Mouse (Mus musculus) midbrain, postnatal 0 days (tissue): ENCODE measurements around the gene Serpine3. TPM values are rescaled to one million over a fixed set of nuclear protein-coding genes. Genes with fewer than 3 reads are reported as not detected.
"Not testable (repeated sequence)": the region's sequence is repeated elsewhere in the genome, so short reads cannot be mapped to it uniquely, and the experiment has no call there.

Experiments
- ATAC-seq: fragments of 200-750 bp; cut with Nextera tagmentation; 2 replicates; pipeline ENCODE4 v1.8.0; 2017; ENCODE audit warnings: moderate number of reproducible peaks, mild to moderate bottlenecking, moderate TSS enrichment, moderate library complexity; ENCODE audit not compliant: low FRiP score
- DNase-seq: peaks from one replicate; pipeline ENCODE4 v3.0.0-alpha.2; 2015; ENCODE audit warnings: low spot score
- H3K27ac ChIP-seq: fragments of 300-500 bp; sonication (generic); 2 replicates; pipeline ENCODE4 v1.5.1; 2014; ENCODE audit warnings: low read depth, mild to moderate bottlenecking, low read length, mixed read lengths
- H3K27me3 ChIP-seq: fragments of 300-500 bp; sonication (generic); 2 replicates; pipeline ENCODE4 v1.6.1; 2014; ENCODE audit warnings: low read length, control low read depth, mixed read lengths; ENCODE audit not compliant: insufficient read depth
- H3K36me3 ChIP-seq: fragments of 300-500 bp; sonication (generic); 2 replicates; pipeline ENCODE4 v1.6.1; 2014; ENCODE audit warnings: low read length, control low read depth, mixed read lengths; ENCODE audit not compliant: insufficient read depth
- H3K4me1 ChIP-seq: fragments of 300-500 bp; sonication (generic); 2 replicates; pipeline ENCODE4 v1.6.1; 2014; ENCODE audit warnings: mild to moderate bottlenecking, control low read depth, antibody characterized with exemption, low read length, mixed read lengths; ENCODE audit not compliant: insufficient read depth
- H3K4me2 ChIP-seq: fragments of 300-500 bp; sonication (generic); 2 replicates; pipeline ENCODE4 v1.6.1; 2014; ENCODE audit warnings: low read depth, mild to moderate bottlenecking, low read length, mixed read lengths; ENCODE audit not compliant: poor library complexity, severe bottlenecking
- H3K4me3 ChIP-seq: fragments of 300-500 bp; sonication (generic); 2 replicates; pipeline ENCODE4 v1.5.1; 2014; ENCODE audit warnings: low read depth, mild to moderate bottlenecking, low read length, moderate library complexity
- H3K9ac ChIP-seq: fragments of 300-500 bp; sonication (generic); replicated peaks from 2 replicates; pipeline ENCODE4 v1.6.1; 2014; ENCODE audit warnings: mild to moderate bottlenecking, low read length, moderate library complexity, mixed read lengths; ENCODE audit not compliant: poor library complexity, severe bottlenecking
- H3K9me3 ChIP-seq: fragments of 300-500 bp; sonication (generic); 2 replicates; pipeline ENCODE4 v1.6.1; 2016; ENCODE audit warnings: low read length, control low read depth
- CTCF ChIP-seq: IDR thresholded peaks from 2 replicates; pipeline ENCODE4 v1.5.1; 2016; ENCODE audit warnings: antibody characterized with exemption, mild to moderate bottlenecking
- WGBS: fragments of 180-500 bp; shearing (Covaris S2); extraction: QIAGEN DNeasy Blood & Tissue Kit; methylation state at CpG from one replicate; pipeline ENCODE4 v1.1.7; 2014; 5-methylcytosine and 5-hydroxymethylcytosine counted together
- polyA plus RNA-seq: library from polyadenylated mRNA; unstranded; fragments of >200 nt; fragmentation: Nextera tagmentation; extraction: Ambion mirVana; gene quantifications from 2 replicates; pipeline ENCODE4 v1.2.1, GENCODE M21; 2015
- total RNA-seq: library from RNA; depleted of rRNA; stranded (reverse); fragments of >200 nt; gene quantifications from 2 replicates; pipeline ENCODE4 v1.2.3, GENCODE M21; 2014

Serpine3 gene
- total and polyA plus RNA-seq, 2 experiments from 2014 or later: 0.88 TPM; not detected in 1

DNA sequence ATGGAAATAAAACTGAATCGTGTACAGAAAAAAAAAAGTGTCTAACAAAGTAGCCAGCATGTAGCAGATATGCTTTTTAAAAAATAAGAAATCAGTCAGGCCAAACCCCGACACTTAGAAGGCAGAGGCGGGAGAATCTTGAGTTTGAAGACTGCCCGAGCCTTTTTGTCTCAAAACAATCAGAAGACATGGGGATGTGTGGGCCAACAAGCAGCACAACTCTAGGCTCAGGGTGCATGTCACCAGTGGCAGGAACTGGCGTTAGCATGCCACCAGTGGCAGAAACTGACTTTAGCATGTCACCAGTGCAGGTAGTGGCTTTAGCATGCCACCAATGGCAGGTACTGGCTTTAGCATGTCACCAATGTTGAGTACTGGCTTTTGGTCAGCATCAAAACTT is 23.9 kb upstream of the Serpine3 start:
- ATAC-seq (no peak), DNase-seq (no peak)
- Histone ChIP-seq H3K4me2 (no peak overlapping the region), H3K4me1 (peaks cover 6% of the 10 kb centered on the region), H3K27me3 (no peaks in the 10 kb centered on the region), H3K9me3 (no peaks in the 10 kb centered on the region), H3K27ac (no peak overlapping the region), H3K9ac (no peak overlapping the region), H3K36me3 (no peaks in the 10 kb centered on the region), H3K4me3 (no peak overlapping the region)
- 80% methylated on average over 5 of the region's 5 CpGs for WGBS
- no peak for TF ChIP-seq CTCF

DNA sequence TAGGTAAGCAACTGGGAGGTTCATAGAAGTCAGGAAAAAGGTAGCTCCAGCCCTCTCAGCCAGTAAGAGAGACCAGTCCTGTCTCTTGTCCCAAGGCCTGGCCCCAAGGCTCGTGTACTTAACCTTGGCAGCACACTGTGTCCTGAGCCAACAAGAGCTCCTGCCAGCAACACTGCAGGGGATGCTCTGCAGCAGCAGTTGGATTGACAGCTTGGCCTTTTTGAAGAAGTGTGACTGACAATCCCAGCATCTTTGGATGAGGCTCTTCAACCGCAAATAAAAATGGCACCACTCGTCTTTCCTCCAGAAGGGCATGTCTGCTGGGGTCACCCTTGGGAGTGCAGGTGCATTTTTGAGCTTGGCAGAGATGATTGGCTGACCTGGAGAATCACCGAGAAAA is 23.1 kb upstream of the Serpine3 start:
- Histone ChIP-seq H3K9me3 (no peaks in the 10 kb centered on the region), H3K4me1 (peaks cover 6% of the 10 kb centered on the region), H3K4me3 (no peak overlapping the region), H3K9ac (no peak overlapping the region), H3K27ac (no peak overlapping the region), H3K4me2 (no peak overlapping the region), H3K27me3 (no peaks in the 10 kb centered on the region), H3K36me3 (no peaks in the 10 kb centered on the region)
- TF ChIP-seq CTCF: no peak
- 40% methylated on average over 4 of the region's 4 CpGs for WGBS
- DNase-seq: no peak
- no peak for ATAC-seq

DNA sequence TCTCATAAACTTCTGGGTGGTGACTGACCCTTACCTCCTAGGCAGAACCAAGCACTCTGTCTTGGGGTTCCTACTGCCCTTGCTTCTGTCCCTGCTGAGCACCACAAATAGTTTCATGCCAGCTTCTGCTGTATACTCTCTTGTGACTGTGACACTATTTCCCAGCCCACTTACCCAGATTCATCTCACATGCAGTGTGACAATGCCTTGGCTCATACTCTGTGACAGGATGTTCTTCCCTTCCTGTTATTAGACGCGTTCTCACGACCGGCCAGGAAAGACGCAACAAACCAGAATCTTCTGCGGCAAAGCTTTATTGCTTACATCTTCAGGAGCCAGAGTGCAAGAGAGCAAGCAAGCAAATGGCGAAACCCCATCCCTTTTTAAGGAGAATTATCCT is 21.1 kb upstream of the Serpine3 start:
- H3K27ac ChIP-seq, H3K9me3 ChIP-seq, H3K4me3 ChIP-seq, DNase-seq, H3K4me1 ChIP-seq, ATAC-seq, H3K4me2 ChIP-seq, H3K36me3 ChIP-seq, H3K9ac ChIP-seq, H3K27me3 ChIP-seq: not testable (repeated sequence)
- 87% methylated on average over 6 of the region's 7 CpGs for WGBS

DNA sequence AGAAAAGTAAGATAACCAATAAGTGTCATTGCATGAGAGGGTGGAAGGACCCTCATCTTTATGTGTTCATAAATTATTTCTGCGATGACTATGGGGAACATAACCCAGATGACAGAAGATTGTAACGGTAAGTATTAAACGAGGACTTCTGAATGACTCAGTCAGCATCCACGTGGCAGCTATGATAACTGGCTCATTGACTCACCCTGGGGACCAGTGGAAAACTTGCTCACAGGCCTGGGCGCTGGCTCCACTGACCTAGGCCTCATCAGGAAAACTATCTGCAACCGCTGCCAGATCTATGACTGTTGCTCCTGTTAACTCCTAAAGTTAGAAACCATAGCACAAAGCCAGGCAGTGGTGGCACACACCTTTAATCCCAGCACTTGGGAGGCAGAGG is 15.1 kb upstream of the Serpine3 start:
- 87% methylated on average over 6 of the region's 6 CpGs for WGBS
- no peaks in the 10 kb centered on the region for H3K4me1 ChIP-seq
- no peak for ATAC-seq

DNA sequence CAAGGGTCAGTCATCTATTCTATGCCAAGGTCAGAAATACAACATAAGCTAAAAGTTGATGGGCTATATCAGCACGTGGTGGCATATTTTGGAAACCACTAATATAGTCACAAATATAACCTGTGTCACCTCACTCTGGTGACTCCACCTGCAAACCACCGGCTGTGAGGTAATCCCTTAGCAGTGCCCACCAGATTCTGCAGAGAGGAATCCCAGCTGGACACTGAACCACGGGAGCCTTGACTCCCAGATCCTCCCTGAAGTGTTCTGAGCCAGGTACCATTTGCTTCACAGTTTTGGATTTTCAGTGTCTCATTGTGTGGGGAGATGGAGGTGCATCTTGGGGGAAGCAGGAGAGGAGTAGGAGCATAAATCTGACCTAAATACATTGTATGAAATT is 13.1 kb upstream of the Serpine3 start:
- DNase-seq (no peak), ATAC-seq (no peak)
- H3K4me2 ChIP-seq: no peak overlapping the region
- no peaks in the 10 kb centered on the region for H3K27me3 ChIP-seq
- 64% methylated on average over 3 of the region's 3 CpGs for WGBS
- no peak overlapping the region for H3K4me3 ChIP-seq
- H3K9ac ChIP-seq: no peak overlapping the region
- H3K4me1 ChIP-seq: no peaks in the 10 kb centered on the region
- no peak overlapping the region for H3K27ac ChIP-seq
- no peaks in the 10 kb centered on the region for H3K9me3 ChIP-seq
- no peak for TF ChIP-seq CTCF
- no peaks in the 10 kb centered on the region for H3K36me3 ChIP-seq

More for the DNA sequence above, 15.1 kb upstream of the Serpine3 start:
- Histone ChIP-seq H3K9ac (no peak overlapping the region), H3K9me3 (no peaks in the 10 kb centered on the region), H3K4me3 (no peak overlapping the region), H3K27ac (no peak overlapping the region), H3K27me3 (no peaks in the 10 kb centered on the region), H3K4me2 (no peak overlapping the region), H3K36me3 (no peaks in the 10 kb centered on the region)
- TF ChIP-seq CTCF: no peak
- DNase-seq: no peak

DNA sequence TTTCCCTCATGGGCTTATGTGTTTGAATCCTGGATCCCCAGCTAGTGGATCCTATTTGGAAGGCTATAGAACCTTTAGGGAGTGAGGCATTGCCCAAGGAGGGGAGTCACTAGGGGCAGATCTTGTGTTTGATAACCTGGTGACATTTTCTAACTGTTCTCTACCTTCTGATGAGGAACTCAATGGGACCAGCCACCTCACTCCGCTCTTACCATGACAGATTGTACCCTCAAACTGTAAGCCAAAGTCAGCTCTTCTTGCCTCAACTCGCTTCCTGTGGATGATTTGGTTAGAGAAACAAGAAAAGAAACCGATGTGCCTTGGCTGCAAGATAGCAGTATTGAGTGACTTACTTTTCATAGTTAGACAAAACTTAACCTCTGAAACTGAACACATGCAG is 11.7 kb upstream of the Serpine3 start:
- ATAC-seq: no peak
- Histone ChIP-seq H3K4me2 (no peak overlapping the region), H3K36me3 (no peaks in the 10 kb centered on the region), H3K27ac (no peak overlapping the region), H3K4me1 (no peaks in the 10 kb centered on the region), H3K27me3 (no peaks in the 10 kb centered on the region), H3K4me3 (no peak overlapping the region), H3K9ac (no peak overlapping the region), H3K9me3 (no peaks in the 10 kb centered on the region)
- 95% methylated on average over 3 of the region's 3 CpGs for WGBS
- DNase-seq: no peak
- TF ChIP-seq CTCF: no peak
